Mouse (Mus musculus): ENCODE measurements around the gene Hs6st3. TPM values are rescaled to one million over a fixed set of nuclear protein-coding genes. Genes with fewer than 3 reads are reported as not detected.

The Hs6st3 gene
- polyA plus RNA-seq, 1 experiment from 2014 or later: 2.9 TPM

DNA sequence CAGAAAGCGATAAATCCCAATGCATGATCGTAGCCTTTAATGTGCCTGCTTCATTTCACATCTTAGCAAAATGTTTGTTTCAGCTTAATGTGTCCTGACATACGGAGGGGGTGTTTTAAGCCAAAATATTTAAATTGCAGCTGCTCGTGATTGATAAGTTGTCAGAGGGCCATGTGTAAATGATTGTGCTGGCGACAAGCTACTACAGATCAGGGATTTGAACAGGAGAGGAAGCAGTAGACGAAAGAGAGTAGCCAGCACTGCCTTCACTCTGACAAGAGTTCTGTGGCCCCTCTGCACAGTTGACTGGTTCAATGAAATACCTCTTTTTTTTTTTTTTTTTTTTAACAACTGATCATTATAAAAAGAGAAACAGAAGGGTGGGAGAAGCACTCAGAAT lies 587.0 kb downstream of the Hs6st3 start:
- Histone ChIP-seq H3K36me3 (ENCODE audit: control insufficient read depth, insufficient read depth, low read length) (no peaks in the 10 kb centered on the region), H3K27ac (replicated peaks; ENCODE audit: low read depth, low read length) (no peak overlapping the region), H3K27me3 (ENCODE audit: control insufficient read depth, insufficient read depth, low read length) (no peaks in the 10 kb centered on the region), H3K9me3 (ENCODE audit: control insufficient read depth, low read length) (no peaks in the 10 kb centered on the region), H3K9ac (replicated peaks; ENCODE audit: low read length) (no peak overlapping the region), H3K4me2 (ENCODE audit: low read length) (no peak overlapping the region), H3K4me3 (replicated peaks; ENCODE audit: low read depth, low read length) (no peak overlapping the region), H3K4me1 (ENCODE audit: control insufficient read depth, insufficient read depth, low read length) (no peaks in the 10 kb centered on the region)
- ATAC-seq (ENCODE audit: low FRiP score, low TSS enrichment) (no peak), DNase-seq (no peak)
- 77% methylated on average over 6 of the region's 6 CpGs for WGBS

DNA sequence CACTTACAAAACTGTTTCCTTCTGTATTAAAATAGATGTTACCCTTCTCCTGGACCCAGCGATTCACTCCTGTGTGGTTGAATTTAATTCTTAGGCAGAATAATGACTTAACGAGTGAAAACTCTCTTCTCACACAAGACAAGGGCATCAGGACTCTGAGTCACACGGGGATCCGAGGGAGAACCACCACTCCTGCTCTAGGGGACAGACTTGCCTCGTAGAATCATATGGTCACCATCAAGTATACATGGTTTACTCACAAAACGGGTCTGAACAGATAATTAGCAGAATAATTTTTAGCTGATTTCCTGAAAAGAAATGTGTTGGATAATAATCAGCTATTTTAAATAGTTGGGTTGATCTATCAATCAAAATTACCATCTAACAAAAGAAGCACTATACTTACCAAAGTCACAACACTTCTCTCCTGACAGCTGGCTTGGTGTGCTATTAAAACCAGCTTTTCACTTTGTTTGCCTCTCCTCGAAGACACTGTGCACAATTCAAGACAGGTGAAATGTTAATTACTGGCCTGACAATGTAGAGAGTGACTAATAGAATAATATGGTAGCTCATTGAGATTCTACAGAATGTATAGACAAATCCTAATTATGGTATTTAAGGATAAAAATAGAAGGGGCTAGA lies 593.4 kb downstream of the Hs6st3 start:
- ATAC-seq (ENCODE audit: low FRiP score, low TSS enrichment): no peak
- no peak for DNase-seq
- Histone ChIP-seq H3K9ac (replicated peaks; ENCODE audit: low read length) (no peak overlapping the region), H3K4me1 (ENCODE audit: control insufficient read depth, insufficient read depth, low read length) (no peaks in the 10 kb centered on the region), H3K4me3 (replicated peaks; ENCODE audit: low read depth, low read length) (no peak overlapping the region), H3K27ac (replicated peaks; ENCODE audit: low read depth, low read length) (no peak overlapping the region), H3K4me2 (ENCODE audit: low read length) (no peak overlapping the region), H3K27me3 (ENCODE audit: control insufficient read depth, insufficient read depth, low read length) (no peaks in the 10 kb centered on the region), H3K36me3 (ENCODE audit: control insufficient read depth, insufficient read depth, low read length) (no peaks in the 10 kb centered on the region), H3K9me3 (ENCODE audit: control insufficient read depth, low read length) (no peaks in the 10 kb centered on the region)
- WGBS: 71% methylated on average over 7 of the region's 7 CpGs

DNA sequence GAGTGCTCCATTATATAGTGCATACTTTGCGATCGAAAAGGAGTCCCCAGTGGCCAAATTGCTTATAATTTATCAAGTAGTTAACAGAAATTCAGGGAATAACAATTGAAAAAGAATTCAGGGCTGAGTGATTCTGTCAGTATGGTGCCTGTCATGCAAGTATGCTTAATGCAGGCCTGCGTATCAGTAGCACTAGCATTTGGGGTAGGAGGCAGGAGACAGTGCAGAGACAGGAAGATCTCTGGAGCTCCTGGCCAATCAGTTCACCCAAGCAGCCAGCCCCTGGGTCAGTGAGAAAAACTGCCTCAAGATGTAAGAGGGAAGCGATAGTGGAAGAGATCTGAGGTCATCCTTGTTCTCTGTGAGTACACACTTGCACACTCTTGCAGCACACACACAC lies 594.1 kb downstream of the Hs6st3 start:
- DNase-seq (no peak), ATAC-seq (ENCODE audit: low FRiP score, low TSS enrichment) (no peak)
- Histone ChIP-seq H3K4me3 (replicated peaks; ENCODE audit: low read depth, low read length) (no peak overlapping the region), H3K27me3 (ENCODE audit: control insufficient read depth, insufficient read depth, low read length) (no peaks in the 10 kb centered on the region), H3K4me2 (ENCODE audit: low read length) (no peak overlapping the region), H3K9ac (replicated peaks; ENCODE audit: low read length) (no peak overlapping the region), H3K27ac (replicated peaks; ENCODE audit: low read depth, low read length) (no peak overlapping the region), H3K36me3 (ENCODE audit: control insufficient read depth, insufficient read depth, low read length) (no peaks in the 10 kb centered on the region), H3K9me3 (ENCODE audit: control insufficient read depth, low read length) (no peaks in the 10 kb centered on the region), H3K4me1 (ENCODE audit: control insufficient read depth, insufficient read depth, low read length) (no peaks in the 10 kb centered on the region)
- 93% methylated on average over 4 of the region's 4 CpGs for WGBS

DNA sequence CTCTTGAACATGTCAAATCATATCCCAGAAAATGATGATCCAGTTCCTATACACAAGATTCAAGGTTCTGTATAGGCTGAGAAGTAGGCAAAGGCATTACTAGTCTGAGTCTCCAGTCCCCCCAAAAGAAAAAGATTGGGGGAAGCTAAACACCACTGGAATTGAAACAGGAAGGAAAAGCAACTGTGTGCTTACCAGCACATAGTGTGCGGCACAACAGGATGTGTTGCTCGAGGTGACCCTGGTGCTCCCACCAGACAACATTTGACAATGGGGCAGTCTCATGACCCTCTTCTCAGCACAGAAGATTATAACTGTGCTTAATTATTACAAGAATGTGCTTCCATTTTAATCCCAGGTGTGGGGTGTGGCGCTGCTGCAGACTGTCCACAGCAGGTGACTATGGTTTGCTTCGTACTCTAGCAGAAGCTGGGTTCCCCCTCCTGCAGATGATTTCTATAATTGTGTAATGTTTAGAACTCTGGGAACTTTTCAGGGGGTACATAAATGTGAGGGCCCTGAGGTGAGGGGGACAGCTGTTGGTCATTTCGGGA lies 599.3 kb downstream of the Hs6st3 start:
- H3K4me3 ChIP-seq (replicated peaks; ENCODE audit: low read depth, low read length): no peak overlapping the region
- no peak for DNase-seq
- no peak overlapping the region for H3K27ac ChIP-seq (replicated peaks; ENCODE audit: low read depth, low read length)
- no peaks in the 10 kb centered on the region for H3K4me1 ChIP-seq (ENCODE audit: control insufficient read depth, insufficient read depth, low read length)
- H3K4me2 ChIP-seq (ENCODE audit: low read length): no peak overlapping the region
- 89% methylated on average over 5 of the region's 5 CpGs for WGBS
- no peaks in the 10 kb centered on the region for H3K36me3 ChIP-seq (ENCODE audit: control insufficient read depth, insufficient read depth, low read length)
- H3K27me3 ChIP-seq (ENCODE audit: control insufficient read depth, insufficient read depth, low read length): no peaks in the 10 kb centered on the region
- no peaks in the 10 kb centered on the region for H3K9me3 ChIP-seq (ENCODE audit: control insufficient read depth, low read length)
- H3K9ac ChIP-seq (replicated peaks; ENCODE audit: low read length): no peak overlapping the region
- no peak for ATAC-seq (ENCODE audit: low FRiP score, low TSS enrichment)

DNA sequence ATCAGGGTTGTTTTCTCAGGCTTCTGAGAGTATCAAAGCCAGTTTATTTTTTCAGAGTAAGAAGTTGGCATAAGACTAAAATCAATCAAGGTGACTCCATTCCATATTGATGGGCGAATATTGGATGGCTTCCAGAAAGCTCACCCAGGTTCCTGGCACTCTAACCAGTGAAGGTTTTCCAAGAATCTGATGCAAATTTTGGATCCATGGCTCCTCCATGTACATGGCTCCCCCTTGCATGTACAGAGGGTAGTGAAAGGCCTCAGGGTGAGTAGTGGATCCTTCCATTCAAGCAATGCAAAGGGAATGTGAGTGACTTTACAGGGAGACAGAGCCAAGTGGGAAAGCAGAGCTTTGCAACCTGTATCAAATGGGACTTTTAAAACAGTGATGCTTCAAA lies 603.6 kb downstream of the Hs6st3 start:
- no peaks in the 10 kb centered on the region for H3K4me1 ChIP-seq (ENCODE audit: control insufficient read depth, insufficient read depth, low read length)
- DNase-seq: no peak

DNA sequence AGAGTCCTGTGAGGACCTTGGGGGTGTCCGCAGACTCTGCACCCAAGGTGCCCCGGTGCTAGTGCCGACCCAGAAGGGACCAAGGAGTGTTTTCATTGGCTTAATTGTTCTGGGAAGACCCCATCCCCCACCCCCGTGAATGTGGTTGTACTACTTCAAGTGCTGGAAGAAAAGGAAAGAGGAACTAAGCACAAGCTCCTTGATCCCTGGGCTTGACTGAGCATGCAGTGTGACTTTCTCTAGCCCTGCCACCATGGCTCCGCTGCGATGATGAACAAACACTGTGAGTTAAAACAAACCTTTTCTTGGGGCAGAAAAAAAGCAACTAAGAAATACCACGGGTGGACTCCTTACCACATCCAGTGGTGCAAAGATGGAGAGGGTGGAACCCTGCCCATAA lies 623.2 kb downstream of the Hs6st3 start:
- Histone ChIP-seq H3K27me3 (ENCODE audit: control insufficient read depth, insufficient read depth, low read length) (no peaks in the 10 kb centered on the region), H3K4me3 (replicated peaks; ENCODE audit: low read depth, low read length) (no peak overlapping the region), H3K27ac (replicated peaks; ENCODE audit: low read depth, low read length) (no peak overlapping the region), H3K4me1 (ENCODE audit: control insufficient read depth, insufficient read depth, low read length) (no peaks in the 10 kb centered on the region), H3K9me3 (ENCODE audit: control insufficient read depth, low read length) (no peaks in the 10 kb centered on the region), H3K36me3 (ENCODE audit: control insufficient read depth, insufficient read depth, low read length) (no peaks in the 10 kb centered on the region), H3K9ac (replicated peaks; ENCODE audit: low read length) (no peak overlapping the region), H3K4me2 (ENCODE audit: low read length) (no peak overlapping the region)
- 90% methylated on average over 7 of the region's 7 CpGs for WGBS
- no peak for ATAC-seq (ENCODE audit: low FRiP score, low TSS enrichment)
- no peak for DNase-seq

More for the DNA sequence above, 603.6 kb downstream of the Hs6st3 start:
- no peak overlapping the region for H3K4me2 ChIP-seq (ENCODE audit: low read length)
- no peak overlapping the region for H3K27ac ChIP-seq (replicated peaks; ENCODE audit: low read depth, low read length)
- H3K9me3 ChIP-seq (ENCODE audit: control insufficient read depth, low read length): no peaks in the 10 kb centered on the region
- no peak overlapping the region for H3K9ac ChIP-seq (replicated peaks; ENCODE audit: low read length)
- H3K36me3 ChIP-seq (ENCODE audit: control insufficient read depth, insufficient read depth, low read length): no peaks in the 10 kb centered on the region
- no peaks in the 10 kb centered on the region for H3K27me3 ChIP-seq (ENCODE audit: control insufficient read depth, insufficient read depth, low read length)
- WGBS: 91% methylated on average over 1 of the region's 1 CpGs
- no peak overlapping the region for H3K4me3 ChIP-seq (replicated peaks; ENCODE audit: low read depth, low read length)
- no peak for ATAC-seq (ENCODE audit: low FRiP score, low TSS enrichment)

DNA sequence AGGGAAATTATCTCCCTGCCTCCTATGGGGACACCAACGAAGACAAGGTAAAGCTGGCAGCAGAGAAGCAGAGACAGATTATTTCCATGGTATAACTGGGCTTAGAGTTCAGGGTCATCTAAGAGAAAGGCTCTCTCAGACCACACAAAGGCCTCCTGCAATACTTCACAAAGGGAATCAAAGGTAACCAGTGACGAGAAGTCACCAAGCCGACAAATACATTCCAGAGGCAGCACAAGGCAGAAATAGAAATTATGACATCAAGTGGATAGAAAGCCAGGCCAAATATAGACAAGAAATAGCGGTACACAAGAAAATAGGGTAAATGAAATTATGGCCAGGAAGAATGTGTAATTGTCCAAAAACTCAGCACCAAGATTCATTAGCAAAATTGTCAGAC lies 633.9 kb downstream of the Hs6st3 start:
- 0 out of 2 replicates have a peak, but pooled peaks cover 6% of the 10 kb centered on the region for H3K4me1 ChIP-seq (ENCODE audit: control insufficient read depth, insufficient read depth, low read length)
- no peak overlapping the region for H3K9ac ChIP-seq (replicated peaks; ENCODE audit: low read length)
- DNase-seq: no peak
- no peaks in the 10 kb centered on the region for H3K36me3 ChIP-seq (ENCODE audit: control insufficient read depth, insufficient read depth, low read length)
- no peaks in the 10 kb centered on the region for H3K27me3 ChIP-seq (ENCODE audit: control insufficient read depth, insufficient read depth, low read length)
- H3K4me3 ChIP-seq (replicated peaks; ENCODE audit: low read depth, low read length): no peak overlapping the region
- H3K27ac ChIP-seq (replicated peaks; ENCODE audit: low read depth, low read length): no peak overlapping the region
- H3K9me3 ChIP-seq (ENCODE audit: control insufficient read depth, low read length): no peaks in the 10 kb centered on the region
- ATAC-seq (ENCODE audit: low FRiP score, low TSS enrichment): no peak
- no peak overlapping the region for H3K4me2 ChIP-seq (ENCODE audit: low read length)
- WGBS: 46% methylated on average over 4 of the region's 4 CpGs

DNA sequence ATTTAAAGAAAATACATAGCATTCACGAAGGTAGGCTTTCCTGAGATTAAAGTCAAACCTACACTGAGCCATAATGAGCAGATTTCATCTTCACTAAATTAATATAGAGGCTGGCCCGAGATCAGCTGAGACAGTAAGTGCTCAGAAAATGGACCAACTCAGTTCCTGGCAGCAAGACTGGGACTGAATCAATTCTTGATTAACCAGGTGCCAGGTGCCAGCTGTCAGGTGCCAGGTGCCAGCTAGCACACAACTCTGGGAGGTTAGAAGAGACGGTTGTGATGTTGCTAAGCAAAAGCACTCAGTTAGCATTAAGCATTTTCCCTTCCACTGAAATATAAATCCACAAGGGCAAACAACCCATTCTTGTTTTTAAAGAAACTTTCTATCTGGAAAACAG lies 638.1 kb downstream of the Hs6st3 start:
- Histone ChIP-seq H3K9me3 (ENCODE audit: control insufficient read depth, low read length) (no peaks in the 10 kb centered on the region), H3K9ac (replicated peaks; ENCODE audit: low read length) (no peak overlapping the region), H3K4me2 (ENCODE audit: low read length) (no peak overlapping the region), H3K36me3 (ENCODE audit: control insufficient read depth, insufficient read depth, low read length) (no peaks in the 10 kb centered on the region), H3K27ac (replicated peaks; ENCODE audit: low read depth, low read length) (no peak overlapping the region), H3K27me3 (ENCODE audit: control insufficient read depth, insufficient read depth, low read length) (no peaks in the 10 kb centered on the region), H3K4me3 (replicated peaks; ENCODE audit: low read depth, low read length) (no peak overlapping the region), H3K4me1 (ENCODE audit: control insufficient read depth, insufficient read depth, low read length) (peaks cover 5% of the 10 kb centered on the region; the same call in 1 of the 2 replicates)
- ATAC-seq (ENCODE audit: low FRiP score, low TSS enrichment): no peak
- no peak for DNase-seq
- WGBS: 88% methylated on average over 3 of the region's 3 CpGs

DNA sequence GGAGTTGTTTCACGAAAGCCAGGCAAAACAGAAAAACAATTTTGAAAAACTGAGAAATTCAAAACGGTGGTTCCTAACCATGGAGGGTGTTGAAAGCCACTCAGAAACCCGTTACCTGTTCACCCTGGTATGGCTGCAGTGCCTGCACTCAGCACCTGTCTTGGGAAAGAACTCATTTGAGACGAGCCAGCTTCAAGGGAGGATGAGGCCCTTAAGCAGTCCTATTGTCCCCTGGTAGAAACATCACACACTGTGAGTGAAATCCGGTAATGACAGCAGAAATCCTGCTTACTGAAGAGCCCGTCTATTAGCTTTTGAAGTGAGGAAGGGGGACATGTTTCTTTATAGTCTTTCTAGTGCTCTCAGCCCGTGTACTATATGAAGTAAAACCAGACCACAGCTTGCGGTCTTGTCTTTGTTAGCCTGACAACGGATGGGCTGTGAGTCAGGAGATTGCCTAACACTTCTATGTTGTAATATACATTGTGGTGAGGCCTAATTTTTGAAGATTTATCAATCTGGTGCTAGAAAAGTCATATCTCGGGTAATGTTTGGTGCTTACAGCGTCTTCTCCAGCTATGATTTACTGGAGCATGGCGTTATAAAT lies 641.9 kb downstream of the Hs6st3 start:
- H3K27ac ChIP-seq (replicated peaks; ENCODE audit: low read depth, low read length): no peak overlapping the region
- no peak; the same call in 1 of the 2 replicates for ATAC-seq (ENCODE audit: low FRiP score, low TSS enrichment)
- 67% methylated on average over 12 of the region's 12 CpGs for WGBS

More for the DNA sequence above, 641.9 kb downstream of the Hs6st3 start:
- no peaks in the 10 kb centered on the region for H3K36me3 ChIP-seq (ENCODE audit: control insufficient read depth, insufficient read depth, low read length)
- no peaks in the 10 kb centered on the region for H3K9me3 ChIP-seq (ENCODE audit: control insufficient read depth, low read length)
- H3K4me2 ChIP-seq (ENCODE audit: low read length): no peak overlapping the region
- H3K9ac ChIP-seq (replicated peaks; ENCODE audit: low read length): no peak overlapping the region
- no peak for DNase-seq
- H3K27me3 ChIP-seq (ENCODE audit: control insufficient read depth, insufficient read depth, low read length): no peaks in the 10 kb centered on the region
- peaks cover 2% of the 10 kb centered on the region; the same call in 1 of the 2 replicates for H3K4me1 ChIP-seq (ENCODE audit: control insufficient read depth, insufficient read depth, low read length)
- no peak overlapping the region for H3K4me3 ChIP-seq (replicated peaks; ENCODE audit: low read depth, low read length)

Measured in midbrain, embryonic 14.5 days (tissue).